Mouse (Mus musculus): ENCODE measurements around the gene Ttll13. TPM values are rescaled to one million over a fixed set of nuclear protein-coding genes. Genes with fewer than 3 reads are reported as not detected.
A peak's percentile ranks its signal among the peaks of the same experiment; 100 is the strongest.

Gene Ttll13
- under 1 TPM; 0.36 to 0.61 TPM for total RNA-seq (2021)
- long read RNA-seq, experiment 1: 0 reads
- long read RNA-seq, experiment 2: 0 reads

GRCm38 (mm10) chr7:80246148-80246721, at the start of gene Ttll13:
Ttll13 (plus strand) TSS chr7:80246376.
- DNase-seq (ENCODE audit: low spot score in 2 of 2): peak; percentile 85 to 95

DNA sequence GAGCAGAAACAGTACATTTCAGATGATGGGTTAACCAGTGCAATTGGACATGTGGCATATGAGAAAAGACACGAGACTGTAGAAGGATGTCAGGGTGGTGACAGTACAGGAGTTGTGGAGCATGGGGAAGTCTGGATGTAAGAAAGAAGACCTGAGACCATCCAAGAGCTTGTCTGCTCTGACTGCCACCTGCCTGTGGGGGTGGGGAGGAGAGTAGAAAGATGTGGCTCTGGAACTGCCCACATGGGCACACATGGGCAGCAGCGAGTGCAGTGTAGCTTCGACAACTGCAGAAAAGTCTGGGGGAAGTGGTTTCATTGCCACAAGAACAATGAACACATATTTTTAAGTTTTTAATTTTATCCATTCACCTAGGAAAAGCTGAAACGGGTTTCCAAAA, 48.8 kb upstream of the Ttll13 start:
- DNase-seq (ENCODE audit: low spot score in 2 of 2): no peak

GRCm38 (mm10) chr7:80197941-80198778, 48.0 kb upstream of the Ttll13 start:
- peak; percentile 66 to 80 for DNase-seq (ENCODE audit: low spot score in 2 of 2)

- DNase-seq (ENCODE audit: low spot score in 2 of 2): no peak
These were observed 47.3 kb upstream of the Ttll13 start for GRCm38 (mm10) chr7:80198863-80199262.

DNA sequence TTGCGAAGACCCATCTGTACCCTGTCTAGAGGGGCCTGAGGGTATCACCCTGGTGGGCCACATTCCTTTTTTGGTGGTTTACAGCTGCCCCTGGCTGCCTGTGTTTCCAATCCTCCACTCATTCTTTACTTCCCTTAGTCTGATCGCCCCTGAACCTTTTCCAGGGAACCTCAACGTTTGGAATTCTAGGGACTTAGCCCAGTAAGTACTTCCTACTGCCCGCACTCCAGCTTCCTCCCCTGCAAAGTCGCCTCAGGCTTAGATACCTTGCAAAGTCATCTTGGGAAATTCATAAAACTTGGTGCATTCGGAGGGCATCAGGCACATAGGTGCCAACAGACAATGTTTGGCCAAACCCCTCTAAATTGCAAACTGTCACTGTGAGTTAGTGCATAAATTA, 46.9 kb upstream of the Ttll13 start:
- no peak for DNase-seq (ENCODE audit: low spot score in 2 of 2)

DNA sequence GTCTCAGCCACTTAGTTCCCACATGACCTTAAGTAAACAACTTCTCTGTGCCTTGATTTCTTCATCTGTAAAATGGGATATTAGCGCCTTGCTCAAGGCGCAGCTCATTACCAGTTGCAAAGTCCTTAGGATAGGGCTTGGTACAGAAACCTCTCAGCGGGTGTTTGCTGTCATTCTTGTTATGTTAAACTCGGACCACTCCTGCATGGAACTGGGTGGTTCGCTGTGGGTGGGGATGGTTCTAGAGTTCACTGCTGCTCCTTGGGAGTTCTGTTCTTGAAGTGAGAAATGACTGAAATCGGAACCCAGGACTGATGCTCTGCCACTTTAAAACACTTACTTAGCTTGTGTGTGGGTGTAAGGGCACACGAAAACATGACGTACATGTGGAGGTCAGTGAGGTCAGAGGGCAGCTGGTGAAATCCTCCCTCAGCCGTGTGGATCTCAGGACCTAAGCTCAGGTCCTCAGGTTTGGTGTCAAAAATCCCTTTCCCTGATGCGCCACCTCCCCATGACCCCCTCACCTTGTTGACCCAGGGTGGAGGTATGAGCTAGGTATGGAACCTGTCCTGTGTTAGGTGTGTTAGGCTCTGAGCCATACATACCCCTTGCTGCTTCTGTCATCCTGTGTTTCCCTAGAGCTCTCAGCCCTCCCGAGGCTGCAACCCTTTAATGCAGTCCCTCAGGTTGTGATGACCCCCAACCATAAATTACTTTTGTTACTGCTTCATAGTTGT, 46.2 kb upstream of the Ttll13 start:
- DNase-seq (ENCODE audit: low spot score in 2 of 2): no peak

- no peak for DNase-seq (ENCODE audit: low spot score in 2 of 2)
These were observed 45.6 kb upstream of the Ttll13 start for GRCm38 (mm10) chr7:80200588-80200945.

- DNase-seq (ENCODE audit: low spot score in 2 of 2): no peak
These were observed 45.1 kb upstream of the Ttll13 start for GRCm38 (mm10) chr7:80200963-80201539.

DNA sequence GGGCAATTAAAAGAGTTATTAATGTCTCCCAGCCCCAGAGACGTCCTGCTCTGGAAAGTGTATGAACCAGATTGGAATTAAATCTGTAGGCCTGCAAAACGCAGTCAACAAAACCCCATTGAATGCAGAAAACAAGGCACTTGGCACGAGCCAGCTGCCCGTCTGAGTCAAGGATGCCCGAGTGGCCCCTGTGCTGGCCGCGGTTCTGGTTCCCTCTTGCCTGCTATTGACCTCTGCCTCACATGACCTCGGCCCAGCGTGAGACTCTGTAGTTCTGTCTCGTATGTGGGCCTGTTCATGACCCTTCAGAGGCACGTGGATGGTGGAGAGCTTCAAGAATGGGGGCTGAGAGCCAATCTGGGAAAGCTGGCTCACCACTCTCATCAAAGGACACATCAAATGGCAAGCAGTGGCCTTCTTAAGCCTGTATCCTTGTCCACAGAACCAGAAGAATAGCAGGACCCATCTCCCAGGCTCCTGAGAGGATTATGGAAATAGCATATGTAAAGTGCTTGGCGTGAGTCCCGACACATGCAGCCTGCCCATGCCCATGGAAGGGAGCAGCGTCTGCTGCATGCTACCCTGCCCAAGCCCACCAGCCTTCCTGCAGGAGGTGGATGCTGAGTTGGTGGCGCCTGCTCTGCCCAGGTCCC, 44.2 kb upstream of the Ttll13 start:
- no peak for DNase-seq (ENCODE audit: low spot score in 2 of 2)

GRCm38 (mm10) chr7:80202961-80203360, 43.2 kb upstream of the Ttll13 start:
- DNase-seq (ENCODE audit: low spot score in 2 of 2): no peak

DNA sequence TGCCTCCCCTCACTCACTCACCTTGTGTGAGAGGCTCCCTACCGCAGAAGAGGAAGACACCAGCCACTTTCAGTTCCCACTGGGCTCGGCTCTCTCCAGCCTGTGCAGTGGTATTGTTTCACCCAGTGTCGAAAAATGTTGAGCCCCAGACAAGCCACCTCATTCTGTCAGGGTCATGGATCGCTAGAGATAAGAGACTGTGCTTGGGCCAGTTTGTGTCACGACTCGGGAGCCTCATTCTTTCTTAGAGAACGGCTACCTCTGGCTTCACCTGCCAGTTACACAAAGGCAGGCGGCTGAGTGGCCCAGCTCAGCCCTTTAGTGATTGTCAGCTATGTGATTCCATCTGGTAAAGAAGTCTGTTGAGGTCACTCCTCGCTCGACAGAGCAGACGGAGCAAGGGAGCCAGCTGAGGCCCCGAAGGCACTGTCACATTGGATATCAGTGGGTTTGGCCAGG, 42.5 kb upstream of the Ttll13 start:
- no peak for DNase-seq (ENCODE audit: low spot score in 2 of 2)

GRCm38 (mm10) chr7:80204362-80204761, 41.8 kb upstream of the Ttll13 start:
- no peak for DNase-seq (ENCODE audit: low spot score in 2 of 2)

DNA sequence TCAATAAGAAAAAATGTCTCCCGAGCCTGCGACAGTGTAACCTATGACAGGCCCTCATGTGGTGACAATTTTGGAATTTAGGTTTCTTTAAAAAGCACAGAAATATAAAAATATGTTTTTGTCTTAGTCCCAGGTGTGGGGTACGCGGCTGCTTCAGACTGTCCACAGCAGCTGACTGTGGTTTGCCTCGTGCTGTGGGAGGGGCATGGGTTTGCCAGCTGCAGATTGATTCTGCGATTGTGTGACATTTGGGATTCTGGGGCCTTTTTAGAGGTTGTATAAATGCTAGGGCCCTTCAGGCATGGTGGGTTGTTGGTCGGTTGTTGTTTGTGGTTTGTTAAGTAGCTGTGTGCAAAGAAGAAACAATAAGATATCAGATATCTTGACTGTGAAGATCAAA, 41.2 kb upstream of the Ttll13 start:
- no peak for DNase-seq (ENCODE audit: low spot score in 2 of 2)

GRCm38 (mm10) chr7:80205705-80206589, 40.2 kb upstream of the Ttll13 start:
- no peak for DNase-seq (ENCODE audit: low spot score in 2 of 2)

- DNase-seq (ENCODE audit: low spot score in 2 of 2): no peak
These were observed 38.9 kb upstream of the Ttll13 start for GRCm38 (mm10) chr7:80207314-80207731.

DNA sequence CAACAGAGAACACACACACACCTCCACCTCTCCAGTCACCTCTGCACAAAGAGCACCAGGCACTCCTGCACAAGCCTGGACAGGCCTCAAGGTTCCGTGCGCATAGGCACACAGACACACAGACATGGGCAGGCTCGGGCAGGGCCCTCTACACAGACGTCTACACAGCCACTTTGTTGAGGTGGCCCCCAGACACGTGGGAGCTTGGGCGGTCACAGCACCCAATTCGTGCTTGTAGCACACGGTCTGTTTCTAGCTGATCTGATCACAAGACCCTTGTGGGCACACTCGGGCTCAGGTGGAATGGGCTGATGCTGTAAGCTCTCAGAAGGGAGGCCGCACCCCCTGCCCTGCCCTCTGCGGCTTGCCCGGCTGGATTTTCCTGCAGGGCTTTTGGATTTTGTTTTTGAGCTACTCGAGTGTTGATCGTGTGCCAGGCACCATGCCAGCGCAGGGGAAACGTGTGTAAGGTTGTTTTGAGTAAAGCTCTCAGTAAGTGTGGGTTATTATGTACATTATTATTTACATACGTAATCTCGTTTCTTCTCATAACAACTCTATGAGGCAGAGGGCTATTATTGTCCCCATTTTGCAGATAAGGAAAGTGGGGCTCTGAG, 38.0 kb upstream of the Ttll13 start:
- DNase-seq (ENCODE audit: low spot score in 2 of 2): no peak

GRCm38 (mm10) chr7:80208738-80209430, 37.3 kb upstream of the Ttll13 start:
- no peak for DNase-seq (ENCODE audit: low spot score in 2 of 2)

DNA sequence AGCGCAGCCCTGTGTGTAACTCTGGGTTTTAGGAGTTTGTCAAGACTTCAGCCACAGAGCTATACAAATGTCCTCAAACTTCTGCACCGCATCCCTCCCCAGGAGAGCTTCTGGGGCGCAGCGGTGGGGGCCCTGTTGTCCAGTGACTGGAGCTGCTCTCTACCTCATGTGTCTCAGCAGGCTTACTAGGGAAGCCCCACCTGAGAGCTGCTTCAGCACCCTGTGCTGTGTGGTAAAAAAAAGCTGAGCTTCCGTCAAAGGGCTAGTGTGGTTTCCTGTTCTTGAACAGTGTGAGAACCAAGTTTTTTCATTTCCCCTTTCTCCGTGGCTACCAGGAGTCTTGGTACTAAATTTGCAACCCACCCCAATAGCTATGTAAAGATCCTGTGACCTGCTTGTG, 36.5 kb upstream of the Ttll13 start:
- no peak for DNase-seq (ENCODE audit: low spot score in 2 of 2)

- no peak for DNase-seq (ENCODE audit: low spot score in 2 of 2)
These were observed 35.2 kb upstream of the Ttll13 start for GRCm38 (mm10) chr7:80210982-80211381.
